Mouse (Mus musculus) liver, adult 2 months (tissue): Measurements from ENCODE around the gene Rap1b.

Experiments
- CTCF ChIP-seq: fragments of 200-500 bp; IDR thresholded peaks from 2 replicates; pipeline ENCODE4 v1.5.1; 2011; ENCODE audit warnings: low read depth, low read length, control low read depth
- POLR2A ChIP-seq: fragments of 200-500 bp; IDR thresholded peaks from 2 replicates; pipeline ENCODE4 v1.6.1; 2011; ENCODE audit warnings: low read length, control low read depth; ENCODE audit not compliant: insufficient read depth; ENCODE audit errors: extremely low read depth

GRCm38 (mm10) chr10:117790421-117791170 is 55.2 kb downstream of the Rap1b start:
- TF ChIP-seq CTCF: no peak
- TF ChIP-seq POLR2A: no peak
